Mouse (Mus musculus): Measurements from ENCODE around the gene Rgma.

Rgma gene

DNA sequence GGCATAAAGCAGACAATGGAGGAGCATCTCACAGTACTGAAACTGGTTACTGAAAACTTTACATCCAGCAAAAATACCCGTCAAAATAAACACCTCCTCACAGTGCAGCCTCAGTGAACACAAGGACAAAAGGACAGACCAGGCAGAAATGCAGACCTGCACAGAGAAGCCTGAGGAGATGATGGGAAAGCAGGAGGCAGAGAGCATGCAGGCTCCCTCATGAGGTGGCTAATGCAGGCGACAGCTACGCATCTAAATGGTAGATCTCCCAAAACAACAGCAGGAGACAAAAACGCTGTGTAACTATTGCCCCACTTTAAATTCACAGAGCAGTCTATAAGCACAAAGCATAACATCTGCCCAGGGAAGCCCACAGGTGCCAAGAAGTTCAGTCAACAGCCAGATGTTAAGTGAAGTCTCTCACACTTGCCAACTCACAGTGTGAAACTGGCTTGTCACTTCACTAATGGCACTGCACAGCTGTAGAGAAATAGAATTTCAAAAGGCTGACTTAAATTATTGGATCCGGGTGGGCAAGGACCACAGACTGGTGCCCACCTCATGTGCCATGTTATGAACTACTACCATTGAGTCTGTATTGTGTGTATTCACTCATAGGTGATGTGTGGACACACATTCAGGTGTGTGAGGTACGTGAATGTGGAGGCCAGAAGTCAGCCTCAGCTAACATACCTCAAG, 58.5 kb downstream of the Rgma start:
- no peak for DNase-seq (ENCODE audit: low read depth, low spot score)

DNA sequence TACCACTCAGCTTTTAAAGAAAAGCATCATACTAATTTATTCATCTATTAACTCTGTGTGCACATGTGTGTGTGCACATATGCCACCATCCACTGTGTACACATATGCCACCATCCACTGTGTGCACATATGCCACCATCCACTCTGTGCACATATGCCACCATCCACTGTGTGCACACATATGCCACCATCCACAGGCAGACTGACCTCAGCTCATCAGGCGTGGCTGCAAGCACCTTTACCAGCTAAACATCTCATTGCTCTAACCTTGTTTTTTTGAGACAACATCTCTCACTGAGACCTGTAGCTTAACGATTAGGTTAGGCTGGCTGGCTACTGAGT, 59.0 kb downstream of the Rgma start:
- DNase-seq (ENCODE audit: low read depth, low spot score) = no peak

DNA sequence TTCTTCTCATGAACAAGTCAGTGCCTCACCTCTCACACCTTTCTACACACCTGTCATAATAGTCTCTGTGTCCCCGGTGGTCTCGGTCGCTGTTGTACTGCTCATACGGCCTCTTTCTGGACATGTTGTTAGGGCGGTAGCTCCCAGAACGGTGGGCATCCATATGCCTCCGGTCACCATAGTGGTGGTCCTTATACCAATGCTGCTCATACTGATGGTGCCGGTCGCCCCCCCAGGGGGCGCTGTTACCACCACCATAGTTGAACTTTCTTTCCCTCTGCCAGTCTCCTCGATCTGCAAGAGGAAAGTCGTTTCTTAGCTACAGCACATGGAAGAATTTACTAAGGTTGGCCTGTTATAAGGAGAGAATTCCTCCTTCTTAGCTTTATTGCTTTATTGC, 60.4 kb downstream of the Rgma start:
- DNase-seq (ENCODE audit: low read depth, low spot score) = no peak

DNA sequence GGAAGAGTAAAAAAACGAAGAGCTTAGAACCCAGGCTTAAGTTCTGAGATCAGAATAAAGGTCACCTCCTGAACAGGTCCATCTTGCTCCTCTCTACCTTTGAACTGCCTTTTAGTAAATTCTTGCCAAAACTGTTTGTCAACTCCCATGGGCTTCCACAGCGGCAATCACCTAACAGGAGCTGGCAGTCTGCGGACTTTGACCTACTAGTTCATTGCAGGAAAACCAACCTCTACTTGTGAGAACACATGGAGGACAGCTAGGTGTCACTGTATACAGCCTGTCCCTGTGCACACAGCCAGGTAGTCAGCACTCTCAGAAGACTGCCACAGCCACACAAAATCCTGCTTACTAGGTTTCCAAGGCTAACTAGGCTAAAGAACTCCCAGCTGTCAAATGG, 66.5 kb downstream of the Rgma start:
- DNase-seq (ENCODE audit: low read depth, low spot score) = no peak

DNA sequence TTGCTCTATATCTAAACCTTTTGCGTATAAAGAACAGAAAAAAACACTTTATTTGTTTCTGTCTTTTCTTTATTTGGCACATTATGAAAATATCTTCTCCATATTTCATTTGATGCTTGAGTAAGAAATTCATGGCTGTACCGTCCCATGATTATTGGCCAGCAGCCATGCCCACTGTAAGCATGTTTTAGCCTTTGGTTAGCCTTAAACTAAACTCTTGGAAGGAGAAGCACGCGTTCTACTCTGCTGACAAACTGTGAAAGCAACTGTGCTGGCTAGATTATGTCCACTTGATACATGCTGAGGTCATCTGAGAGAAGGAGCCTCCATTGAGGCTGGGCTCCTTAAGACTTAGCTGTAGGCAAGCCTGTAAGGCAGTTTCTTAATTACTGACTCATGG, 66.9 kb downstream of the Rgma start:
- no peak for DNase-seq (ENCODE audit: low read depth, low spot score)

DNA sequence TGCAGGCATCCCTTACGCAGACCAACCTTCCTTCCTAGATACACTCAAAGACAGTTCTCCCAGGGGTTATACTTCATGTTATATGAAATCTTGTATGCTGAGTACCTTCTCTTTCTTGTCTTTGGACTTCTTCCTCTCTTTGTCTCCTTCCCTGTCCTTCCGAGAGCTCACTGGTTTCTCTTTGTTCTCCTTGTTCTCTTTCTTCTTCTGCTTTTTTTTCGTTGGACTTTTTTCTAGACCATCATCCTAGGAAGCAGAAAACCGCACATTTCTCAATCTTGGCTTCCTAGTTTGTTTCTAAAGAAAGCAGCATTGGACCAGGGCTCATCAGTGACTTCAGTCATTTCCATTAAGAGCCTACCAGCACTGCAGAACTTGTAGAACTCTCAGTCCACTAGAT, 76.3 kb downstream of the Rgma start:
- no peak for DNase-seq (ENCODE audit: low read depth, low spot score)

DNA sequence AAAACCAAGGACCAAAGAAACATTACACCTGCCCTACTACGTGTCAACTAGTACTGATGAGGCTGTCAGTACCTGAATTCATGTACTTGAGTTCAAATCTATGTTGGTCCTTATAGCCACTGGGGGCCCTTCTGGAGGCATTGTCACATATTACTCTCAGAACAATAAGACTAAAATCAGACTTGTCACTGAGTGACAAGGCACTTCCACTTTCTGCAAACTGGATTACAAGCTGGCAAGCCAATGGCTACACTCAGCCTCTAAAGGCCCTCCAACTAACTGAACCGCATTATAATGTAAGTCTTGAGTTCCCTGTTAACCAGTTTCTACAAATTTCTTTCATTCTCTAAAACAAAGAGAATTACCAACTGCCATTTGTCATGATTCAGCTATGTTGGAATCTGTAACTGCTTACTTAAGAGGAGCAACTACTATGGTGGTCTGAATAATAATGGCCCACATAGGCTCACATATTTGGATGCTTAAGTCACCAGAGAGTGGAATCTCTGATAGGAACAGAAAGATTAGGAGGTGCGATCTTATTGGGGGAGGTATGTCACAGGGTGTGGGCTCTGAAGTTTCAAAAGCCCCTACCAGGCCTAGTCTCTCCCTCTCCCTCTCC, 77.0 kb downstream of the Rgma start:
- no peak for DNase-seq (ENCODE audit: low read depth, low spot score)

DNA sequence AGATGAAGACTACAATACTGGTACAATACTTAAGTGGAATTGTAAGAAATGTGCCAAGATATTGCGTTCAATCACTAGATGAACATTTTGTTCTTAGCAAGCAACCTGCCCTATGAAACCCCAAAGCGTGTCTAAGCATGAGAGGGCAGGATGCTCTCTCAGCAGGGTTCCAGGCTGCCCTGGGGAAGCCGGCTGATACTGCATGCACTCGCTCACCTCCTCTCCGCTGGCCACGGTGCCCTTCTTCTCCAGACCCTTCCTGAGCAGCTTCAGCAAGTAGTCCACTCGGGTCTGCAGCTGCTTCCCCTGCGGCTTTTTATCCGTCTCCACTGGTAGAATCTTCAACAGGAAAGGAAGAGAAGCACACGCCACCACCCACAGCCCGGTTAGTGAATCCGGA, 78.8 kb downstream of the Rgma start:
- DNase-seq (ENCODE audit: low read depth, low spot score) = no peak

DNA sequence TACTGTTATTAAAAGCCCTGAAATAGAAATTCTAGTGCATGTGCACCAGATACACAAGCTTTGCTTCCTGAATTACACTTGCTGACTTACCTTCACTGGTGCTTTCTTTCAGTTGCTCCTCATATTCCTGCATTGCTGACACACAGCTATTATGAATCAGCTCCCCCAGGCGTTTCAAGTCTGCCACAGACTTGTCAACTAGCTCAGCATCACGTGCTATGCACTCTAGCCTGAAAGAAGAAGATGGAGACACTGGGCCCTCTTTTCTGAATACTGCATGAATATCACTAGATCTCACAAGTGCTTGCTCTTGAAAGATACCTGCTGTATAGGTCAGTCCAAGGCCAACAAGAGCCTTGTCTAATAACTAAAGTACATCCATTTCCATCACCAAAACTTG, 88.2 kb downstream of the Rgma start:
- no peak for DNase-seq (ENCODE audit: low read depth, low spot score)

DNA sequence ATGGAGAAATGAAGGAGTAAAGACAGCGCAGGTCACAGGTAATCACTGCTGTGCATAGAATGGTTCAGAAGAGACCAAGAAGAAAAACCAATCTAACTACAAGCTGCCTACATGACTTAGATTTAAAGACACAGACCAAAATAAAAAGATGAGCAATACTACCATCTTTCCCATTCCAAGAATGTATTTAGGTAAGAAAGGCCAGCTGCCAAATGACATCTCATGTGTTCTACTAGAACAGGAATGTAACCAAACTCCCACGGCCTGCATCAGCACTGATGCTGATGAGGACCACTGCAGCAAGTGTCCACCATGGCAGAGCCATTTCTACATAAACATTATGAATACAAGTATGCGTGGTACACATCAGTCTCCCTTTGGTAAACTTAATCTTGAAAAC, 92.4 kb downstream of the Rgma start:
- no peak for DNase-seq (ENCODE audit: low read depth, low spot score)
